Mouse (Mus musculus) right cerebral cortex, postnatal 10 days (tissue): ENCODE data around the gene Olfr869.

ENCODE experiments used
- DNase-seq, 2 experiments: peaks; one replicate each; pipeline ENCODE4 v3.0.0; 2021; ENCODE audit warnings: low spot score in 2 of 2

The Olfr869 gene

GRCm38 (mm10) chr9:20128709-20129108 lies at the start of gene Olfr869:
Gene Olfr869 (plus strand): TSS chr9:20129009.
- no peak for DNase-seq

- no peak for DNase-seq
Measured at GRCm38 (mm10) chr9:20098326-20098725, 30.5 kb upstream of the Olfr869 start, which contains the start of gene Olfr868. Gene Olfr868 (plus strand): TSS chr9:20098626.

GRCm38 (mm10) chr9:20149706-20150105 lies 20.9 kb downstream of the Olfr869 start:
- DNase-seq, result no peak

GRCm38 (mm10) chr9:20173957-20174356 lies 45.1 kb downstream of the Olfr869 start, which contains the start of gene Olfr870:
Gene Olfr870 (minus strand): TSS chr9:20174057.
- no peak for DNase-seq

GRCm38 (mm10) chr9:20179463-20179862 lies 50.7 kb downstream of the Olfr869 start:
- DNase-seq, result no peak
